24 mouse cellular contexts compared by ENCODE assay signal in genomic region chr4:53080290-53080689, GRCm38 (mm10).
A peak's percentile ranks its signal among the peaks of the same experiment; 100 is the strongest.
DNase-seq lines count a peak whose midpoint lies in the region; ATAC-seq and TF ChIP-seq lines count a peak whose summit lies in the region.
"Had no signal": no experiment of that assay in that cellular context is flagged by ENCODE, and none has a peak within 500 bp of the region (broad histone marks: within the 10 kb centered on the region; RNA-seq: fewer than 3 reads in every experiment).

No protein-coding gene starts in this region.

- TF ChIP-seq EP300 in liver, postnatal 0 days (IDR thresholded peaks at IDR 0.05; ENCODE audit: low read depth), result no peak

- no peak for DNase-seq in gastrocnemius, adult 2 months
- DNase-seq in gastrocnemius, postnatal 25 days, result no peak
- DNase-seq in liver, adult 2 months (ENCODE audit: extremely low read depth, low read depth, low spot score), result peak; percentile 96
- DNase-seq in liver, postnatal 0 days, result no peak
- DNase-seq in liver, result no peak
- DNase-seq: adrenal gland, adult 2 months; adrenal gland, postnatal 10 days; adrenal gland, postnatal 25 days; B cell, adult 2 months; cerebellum, adult 11-12 months; cerebellum, adult 2 months; cerebellum, adult 9-10 months; cerebellum, postnatal 10 days; cerebellum, postnatal 25 days; forebrain, postnatal 0 days had no signal

- H3K27me3 ChIP-seq in liver, adult 2 months (ENCODE audit: control insufficient read depth, insufficient read depth, low read length), result no peaks in the 10 kb centered on the region
- H3K27me3 ChIP-seq in liver, embryonic 12.5 days (replicated peaks), result no peaks in the 10 kb centered on the region
- no peaks in the 10 kb centered on the region for H3K27me3 ChIP-seq in liver, postnatal 0 days (ENCODE audit: insufficient read depth, low read length)
- H3K27me3 ChIP-seq: CH12.LX; embryonic facial prominence, embryonic 12.5 days; forebrain, embryonic 13.5 days; forebrain, embryonic 15.5 days; Patski had no signal

- no peaks in the 10 kb centered on the region for H3K9me3 ChIP-seq in liver, embryonic 12.5 days (replicated peaks)
- H3K9me3 ChIP-seq in liver, postnatal 0 days (ENCODE audit: low read length), result no peaks in the 10 kb centered on the region
- H3K9me3 ChIP-seq: embryonic facial prominence, embryonic 10.5 days; embryonic facial prominence, embryonic 12.5 days; forebrain, embryonic 13.5 days; forebrain, embryonic 15.5 days; G1E had no signal

- H3K9ac ChIP-seq in liver, adult 2 months (ENCODE audit: low read depth, low read length), result no peak overlapping the region
- no peak overlapping the region for H3K9ac ChIP-seq in liver, embryonic 12.5 days
- H3K9ac ChIP-seq in liver, postnatal 0 days (replicated peaks), result no peak overlapping the region
- H3K9ac ChIP-seq: embryonic facial prominence, embryonic 12.5 days; forebrain, embryonic 13.5 days; forebrain, embryonic 15.5 days; forebrain, postnatal 0 days had no signal

- no peak for ATAC-seq in liver, embryonic 12.5 days
- ATAC-seq in liver, postnatal 0 days, result peak; percentile 25; the same call in 1 of the 2 replicates
- ATAC-seq: CD4-positive, CD25-positive, alpha-beta regulatory T cell, adult 4 months; forebrain, embryonic 13.5 days; forebrain, embryonic 15.5 days; forebrain, postnatal 0 days; Patski had no signal

- 24% methylated on average over 3 of the region's 3 CpGs for WGBS in liver, adult 2 months
- 77% methylated on average over 3 of the region's 3 CpGs for WGBS in liver, embryonic 12.5 days (ENCODE audit: insufficient replicate concordance)
- 66% methylated on average over 3 of the region's 3 CpGs for WGBS in liver, postnatal 0 days (ENCODE audit: insufficient replicate concordance)

- H3K27ac ChIP-seq in gastrocnemius, adult 2 months, result 0 out of 2 replicates have a peak overlapping the region, but pooled peaks have one; percentile 28
- no peak overlapping the region for H3K27ac ChIP-seq in liver, adult 2 months (replicated peaks; ENCODE audit: insufficient read depth, low read depth, low read length)
- H3K27ac ChIP-seq in liver, embryonic 12.5 days, result no peak overlapping the region
- no peak overlapping the region for H3K27ac ChIP-seq in liver, postnatal 0 days (ENCODE audit: low read depth)
- H3K27ac ChIP-seq: embryonic facial prominence, embryonic 10.5 days; embryonic facial prominence, embryonic 12.5 days; forebrain, embryonic 13.5 days; forebrain, embryonic 15.5 days had no signal

- peaks cover 5% of the 10 kb centered on the region for H3K4me1 ChIP-seq in liver, adult 2 months (ENCODE audit: control insufficient read depth, insufficient read depth, low read length)
- no peaks in the 10 kb centered on the region for H3K4me1 ChIP-seq in liver, embryonic 12.5 days
- H3K4me1 ChIP-seq in liver, postnatal 0 days (ENCODE audit: insufficient read depth), result no peaks in the 10 kb centered on the region
- H3K4me1 ChIP-seq: embryonic facial prominence, embryonic 10.5 days; embryonic facial prominence, embryonic 12.5 days; forebrain, embryonic 13.5 days; forebrain, embryonic 15.5 days had no signal

- peaks cover 3% of the 10 kb centered on the region; the same call in 1 of the 2 replicates for H3K79me2 ChIP-seq in liver, adult 2 months (ENCODE audit: control insufficient read depth, insufficient read depth, low read length)

- intact Hi-C loops in gastrocnemius, adult 2 months (cut with DNase I), result loop anchor here (5.0 kb wide), 1 partner anchor 43 kb away; no protein-coding TSS in a partner anchor

- H3K36me3 ChIP-seq in liver, adult 2 months (ENCODE audit: control insufficient read depth, insufficient read depth, low read length), result peaks cover 93% of the 10 kb centered on the region
- H3K36me3 ChIP-seq in liver, embryonic 12.5 days, result peaks cover 68% of the 10 kb centered on the region
- peaks cover 84% of the 10 kb centered on the region for H3K36me3 ChIP-seq in liver, postnatal 0 days (replicated peaks; ENCODE audit: insufficient read depth, low read length)

- no peak for TF ChIP-seq POLR2A in liver, adult 2 months (IDR thresholded peaks at IDR 0.05; ENCODE audit: extremely low read depth, insufficient read depth, low read length)

- H3K4me3 ChIP-seq in gastrocnemius, adult 2 months, result no peak overlapping the region
- no peak overlapping the region for H3K4me3 ChIP-seq in liver, adult 2 months (ENCODE audit: insufficient read depth, low read depth, low read length)
- no peak overlapping the region for H3K4me3 ChIP-seq in liver, embryonic 12.5 days
- no peak overlapping the region for H3K4me3 ChIP-seq in liver, postnatal 0 days (ENCODE audit: low read depth, low read length)
- H3K4me3 ChIP-seq: embryonic facial prominence, embryonic 10.5 days; embryonic facial prominence, embryonic 12.5 days; forebrain, embryonic 13.5 days; forebrain, embryonic 15.5 days had no signal

- no peak overlapping the region for H3K4me2 ChIP-seq in liver, embryonic 12.5 days
- H3K4me2 ChIP-seq in liver, postnatal 0 days (ENCODE audit: low read depth, low read length), result no peak overlapping the region
- H3K4me2 ChIP-seq: embryonic facial prominence, embryonic 12.5 days; forebrain, embryonic 13.5 days; forebrain, embryonic 15.5 days had no signal

- TF ChIP-seq CTCF in gastrocnemius, adult 2 months (IDR thresholded peaks at IDR 0.05), result no peak
- TF ChIP-seq CTCF in liver, adult 2 months (IDR thresholded peaks at IDR 0.05; ENCODE audit: low read depth, low read length), result no peak
- TF ChIP-seq CTCF in liver, postnatal 0 days (IDR thresholded peaks at IDR 0.05; ENCODE audit: low read depth), result no peak
